Mouse (Mus musculus) naive thymus-derived CD4-positive, alpha-beta T cell, adult 2 months (primary cell): ENCODE measurements around the gene Ficd.

Experiments
- DNase-seq: peaks from one replicate; pipeline ENCODE4 v3.0.0-alpha.2; 2011; ENCODE audit warnings: low read depth

Ficd gene

GRCm38 (mm10) chr5:113735345-113736112 lies at the start of gene Ficd:
Gene Ficd, plus strand, starts transcription at chr5:113735803.
- peak; percentile 95 for DNase-seq

- DNase-seq = no peak
Measured at GRCm38 (mm10) chr5:113687514-113687913, 48.1 kb upstream of the Ficd start.

- no peak for DNase-seq
Measured at GRCm38 (mm10) chr5:113690069-113690548, 45.5 kb upstream of the Ficd start.

GRCm38 (mm10) chr5:113690866-113691265 lies 44.7 kb upstream of the Ficd start:
- no peak for DNase-seq

- DNase-seq = no peak
Measured at GRCm38 (mm10) chr5:113693196-113693755, 42.3 kb upstream of the Ficd start.

GRCm38 (mm10) chr5:113694000-113694399 lies 41.6 kb upstream of the Ficd start:
- DNase-seq = no peak

- no peak for DNase-seq
Measured at GRCm38 (mm10) chr5:113694415-113694814, 41.2 kb upstream of the Ficd start.

- DNase-seq = no peak
Measured at GRCm38 (mm10) chr5:113700388-113701023, 35.1 kb upstream of the Ficd start.

GRCm38 (mm10) chr5:113703803-113704585 lies 31.6 kb upstream of the Ficd start:
- no peak for DNase-seq

GRCm38 (mm10) chr5:113712861-113713260 lies 22.7 kb upstream of the Ficd start:
- no peak for DNase-seq

GRCm38 (mm10) chr5:113716581-113717388 lies 18.8 kb upstream of the Ficd start:
- no peak for DNase-seq

- no peak for DNase-seq
Measured at GRCm38 (mm10) chr5:113719221-113719661, 16.4 kb upstream of the Ficd start.

GRCm38 (mm10) chr5:113722224-113723013 lies 13.2 kb upstream of the Ficd start:
- DNase-seq = no peak

GRCm38 (mm10) chr5:113723567-113724237 lies 11.9 kb upstream of the Ficd start:
- DNase-seq = no peak

GRCm38 (mm10) chr5:113724446-113724845 lies 11.2 kb upstream of the Ficd start, which contains the start of gene 1700069L16Rik:
Gene 1700069L16Rik, minus strand, starts transcription at chr5:113724772.
- DNase-seq = peak; percentile 84

- DNase-seq = no peak
Measured at GRCm38 (mm10) chr5:113725417-113725816, 10.2 kb upstream of the Ficd start.

GRCm38 (mm10) chr5:113726618-113727017 lies 9.0 kb upstream of the Ficd start:
- DNase-seq = no peak

GRCm38 (mm10) chr5:113727238-113727637 lies 8.4 kb upstream of the Ficd start:
- no peak for DNase-seq

GRCm38 (mm10) chr5:113728011-113728410 lies 7.6 kb upstream of the Ficd start:
- DNase-seq = no peak

- DNase-seq = no peak
Measured at GRCm38 (mm10) chr5:113728691-113729090, 6.9 kb upstream of the Ficd start.
